Mouse (Mus musculus) liver, adult 2 months (tissue): ENCODE data around the gene Bcl2a1a.
"Not testable (repeated sequence)": the region's sequence is repeated elsewhere in the genome, so short reads cannot be mapped to it uniquely, and the experiment has no call there.

Experiments used
- CTCF ChIP-seq: fragments of 200-500 bp; IDR thresholded peaks from 2 replicates; pipeline ENCODE4 v1.5.1; 2011; ENCODE audit warnings: low read depth, low read length, control low read depth
- POLR2A ChIP-seq: fragments of 200-500 bp; IDR thresholded peaks from 2 replicates; pipeline ENCODE4 v1.6.1; 2011; ENCODE audit warnings: low read length, control low read depth; ENCODE audit not compliant: insufficient read depth; ENCODE audit errors: extremely low read depth

DNA sequence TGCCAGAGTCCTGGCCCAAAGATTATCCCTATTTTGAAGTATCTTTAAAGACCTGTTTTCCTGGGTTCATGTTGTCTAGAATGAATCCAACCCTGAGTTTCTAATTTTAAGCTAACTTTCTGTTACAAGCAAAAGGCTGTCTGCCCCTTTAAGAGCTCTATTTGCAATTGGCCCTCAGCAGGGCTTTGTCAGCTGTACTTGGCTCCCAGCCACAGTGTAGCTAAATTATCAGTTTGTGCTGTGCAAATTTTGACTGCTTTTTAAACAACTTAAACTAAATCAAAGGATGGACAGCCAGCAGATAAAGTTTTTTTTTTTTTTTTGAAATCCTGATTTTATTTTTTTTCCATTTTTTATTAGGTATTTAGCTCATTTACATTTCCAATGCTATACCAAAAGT lies 44.8 kb downstream of the Bcl2a1a start:
- not testable (repeated sequence) for TF ChIP-seq POLR2A, CTCF
